Mouse (Mus musculus) stomach, postnatal 0 days (tissue): ENCODE measurements around the gene Ahsg.

Experiments
- CTCF ChIP-seq: IDR thresholded peaks from 2 replicates; pipeline ENCODE4 v1.5.1; 2016; ENCODE audit warnings: antibody characterized with exemption, low read depth, mild to moderate bottlenecking, moderate library complexity
- EP300 ChIP-seq: optimal IDR thresholded peaks from 2 replicates; pipeline ENCODE3; 2016; ENCODE audit warnings: antibody characterized with exemption

- no peak for TF ChIP-seq CTCF
- TF ChIP-seq EP300 = no peak
These were observed 13.3 kb upstream of the Ahsg start for GRCm38 (mm10) chr16:22877660-22878390.
